Mouse (Mus musculus): ENCODE results near the gene Cnnm1.

DNA sequence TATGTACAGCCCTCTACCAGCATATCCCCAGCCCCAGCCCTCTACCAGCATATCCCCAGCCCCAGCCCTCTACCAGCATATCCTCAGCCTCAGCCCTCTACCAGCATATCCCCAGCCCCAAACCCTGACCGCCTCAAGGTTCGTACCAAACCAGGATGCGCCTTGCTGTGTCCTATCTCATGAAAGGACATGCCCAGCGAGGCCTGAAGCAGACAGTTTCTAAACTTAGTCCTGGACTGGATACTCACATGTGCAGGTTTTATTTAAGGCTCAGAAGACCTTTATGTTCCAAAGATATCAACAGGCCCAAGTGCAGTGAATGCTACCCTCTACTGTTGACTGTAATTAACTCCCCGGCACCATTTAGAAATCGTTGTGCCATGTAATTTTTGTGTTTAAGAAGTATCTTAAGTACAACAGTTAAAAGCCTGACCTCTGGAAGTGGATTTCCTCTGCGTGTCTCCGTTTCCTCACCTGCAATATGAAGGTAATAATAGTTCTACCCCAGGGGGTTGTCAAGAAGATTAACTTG, 87.9 kb downstream of the Cnnm1 start:
- TF ChIP-seq ZNF384 (IDR thresholded peaks at IDR 0.05; ENCODE audit: low read depth, low read length) (no peak), CTCF (IDR thresholded peaks at IDR 0.05 in 2 of 3, conservative IDR thresholded peaks at IDR 0.05 in 1 of 3; ENCODE audit: control insufficient read depth in 1 of 3, insufficient read depth in 1 of 3, low read depth in 2 of 3, low read length in 3 of 3, poor library complexity in 1 of 3, severe bottlenecking in 1 of 3) (no peak), MAX (IDR thresholded peaks at IDR 0.05; ENCODE audit: low read length) (no peak), POLR2A (IDR thresholded peaks at IDR 0.05; ENCODE audit: control insufficient read depth in 1 of 2, insufficient read depth in 1 of 2, low read depth in 1 of 2, low read length in 2 of 2, poor library complexity in 1 of 2) (no peak), TAL1 (IDR thresholded peaks at IDR 0.05; ENCODE audit: low read length) (no peak), MAZ (IDR thresholded peaks at IDR 0.05; ENCODE audit: low read depth, low read length) (no peak)
